Mouse (Mus musculus): Measurements from ENCODE around the gene A430078G23Rik. TPM values are rescaled to one million over a fixed set of nuclear protein-coding genes. Genes with fewer than 3 reads are reported as not detected.

A430078G23Rik gene
- polyA plus RNA-seq, 1 experiment from 2014 or later: 0.28 TPM

- Histone ChIP-seq H3K4me3 (ENCODE audit: low read depth, low read length) (no peak overlapping the region), H3K4me2 (ENCODE audit: low read length) (no peak overlapping the region), H3K36me3 (ENCODE audit: control insufficient read depth, insufficient read depth, low read length) (no peaks in the 10 kb centered on the region), H3K4me1 (ENCODE audit: control insufficient read depth, insufficient read depth, low read length) (peaks cover 23% of the 10 kb centered on the region), H3K9me3 (replicated peaks; ENCODE audit: control insufficient read depth, low read length) (no peaks in the 10 kb centered on the region), H3K9ac (ENCODE audit: low read length) (no peak overlapping the region), H3K27ac (ENCODE audit: low read depth, low read length) (no peak overlapping the region), H3K27me3 (replicated peaks; ENCODE audit: control insufficient read depth, insufficient read depth, low read length) (no peaks in the 10 kb centered on the region)
- ATAC-seq: 0 out of 2 replicates have a peak, but pooled peaks have one; percentile 19
- WGBS: 47% methylated on average over 6 of the region's 6 CpGs
- DNase-seq (ENCODE audit: low spot score): no peak
Observed at GRCm38 (mm10) chr8:3414639-3415190, 61.5 kb downstream of the A430078G23Rik start.

GRCm38 (mm10) chr8:3415259-3415658, 62.0 kb downstream of the A430078G23Rik start:
- H3K36me3 ChIP-seq (ENCODE audit: control insufficient read depth, insufficient read depth, low read length): no peaks in the 10 kb centered on the region
- WGBS: 59% methylated on average over 4 of the region's 4 CpGs
- H3K27me3 ChIP-seq (replicated peaks; ENCODE audit: control insufficient read depth, insufficient read depth, low read length): no peaks in the 10 kb centered on the region
- H3K9me3 ChIP-seq (replicated peaks; ENCODE audit: control insufficient read depth, low read length): no peaks in the 10 kb centered on the region
- DNase-seq (ENCODE audit: low spot score) (no peak), ATAC-seq (no peak)
- peaks cover 23% of the 10 kb centered on the region for H3K4me1 ChIP-seq (ENCODE audit: control insufficient read depth, insufficient read depth, low read length)
- no peak overlapping the region for H3K4me3 ChIP-seq (ENCODE audit: low read depth, low read length)
- no peak overlapping the region for H3K4me2 ChIP-seq (ENCODE audit: low read length)
- H3K9ac ChIP-seq (ENCODE audit: low read length): no peak overlapping the region
- no peak overlapping the region for H3K27ac ChIP-seq (ENCODE audit: low read depth, low read length)

- Histone ChIP-seq H3K9ac (ENCODE audit: low read length) (no peak overlapping the region), H3K4me2 (ENCODE audit: low read length) (no peak overlapping the region), H3K4me3 (ENCODE audit: low read depth, low read length) (no peak overlapping the region), H3K27me3 (replicated peaks; ENCODE audit: control insufficient read depth, insufficient read depth, low read length) (no peaks in the 10 kb centered on the region), H3K36me3 (ENCODE audit: control insufficient read depth, insufficient read depth, low read length) (no peaks in the 10 kb centered on the region), H3K4me1 (ENCODE audit: control insufficient read depth, insufficient read depth, low read length) (peaks cover 23% of the 10 kb centered on the region), H3K27ac (ENCODE audit: low read depth, low read length) (no peak overlapping the region), H3K9me3 (replicated peaks; ENCODE audit: control insufficient read depth, low read length) (no peaks in the 10 kb centered on the region)
- WGBS: 91% methylated on average over 6 of the region's 6 CpGs
- no peak for ATAC-seq
- DNase-seq (ENCODE audit: low spot score): no peak
Observed at GRCm38 (mm10) chr8:3415661-3416060, 62.4 kb downstream of the A430078G23Rik start.

- 36% methylated on average over 4 of the region's 4 CpGs for WGBS
- H3K4me2 ChIP-seq (ENCODE audit: low read length): no peak overlapping the region
Observed at GRCm38 (mm10) chr8:3416846-3417245, 63.6 kb downstream of the A430078G23Rik start.

GRCm38 (mm10) chr8:3417455-3417854, 64.2 kb downstream of the A430078G23Rik start:
- Histone ChIP-seq H3K4me1 (ENCODE audit: control insufficient read depth, insufficient read depth, low read length) (peaks cover 23% of the 10 kb centered on the region), H3K27me3 (replicated peaks; ENCODE audit: control insufficient read depth, insufficient read depth, low read length) (no peaks in the 10 kb centered on the region), H3K36me3 (ENCODE audit: control insufficient read depth, insufficient read depth, low read length) (no peaks in the 10 kb centered on the region), H3K4me2 (ENCODE audit: low read length) (no peak overlapping the region), H3K9ac (ENCODE audit: low read length) (no peak overlapping the region), H3K27ac (ENCODE audit: low read depth, low read length) (no peak overlapping the region), H3K4me3 (ENCODE audit: low read depth, low read length) (no peak overlapping the region), H3K9me3 (replicated peaks; ENCODE audit: control insufficient read depth, low read length) (no peaks in the 10 kb centered on the region)
- WGBS: 5% methylated on average over 8 of the region's 8 CpGs
- ATAC-seq: peak; percentile 60
- DNase-seq (ENCODE audit: low spot score): peak; percentile 54

More at GRCm38 (mm10) chr8:3416846-3417245, 63.6 kb downstream of the A430078G23Rik start:
- H3K36me3 ChIP-seq (ENCODE audit: control insufficient read depth, insufficient read depth, low read length): no peaks in the 10 kb centered on the region
- no peak for DNase-seq (ENCODE audit: low spot score)
- H3K27me3 ChIP-seq (replicated peaks; ENCODE audit: control insufficient read depth, insufficient read depth, low read length): no peaks in the 10 kb centered on the region
- peaks cover 23% of the 10 kb centered on the region for H3K4me1 ChIP-seq (ENCODE audit: control insufficient read depth, insufficient read depth, low read length)
- no peak for ATAC-seq
- H3K27ac ChIP-seq (ENCODE audit: low read depth, low read length): no peak overlapping the region
- no peaks in the 10 kb centered on the region for H3K9me3 ChIP-seq (replicated peaks; ENCODE audit: control insufficient read depth, low read length)
- no peak overlapping the region for H3K9ac ChIP-seq (ENCODE audit: low read length)
- H3K4me3 ChIP-seq (ENCODE audit: low read depth, low read length): no peak overlapping the region

GRCm38 (mm10) chr8:3418101-3418500, 64.9 kb downstream of the A430078G23Rik start:
- H3K4me1 ChIP-seq (ENCODE audit: control insufficient read depth, insufficient read depth, low read length): peaks cover 23% of the 10 kb centered on the region
- H3K4me2 ChIP-seq (ENCODE audit: low read length): no peak overlapping the region
- ATAC-seq (no peak), DNase-seq (ENCODE audit: low spot score) (no peak)
- no peaks in the 10 kb centered on the region for H3K27me3 ChIP-seq (replicated peaks; ENCODE audit: control insufficient read depth, insufficient read depth, low read length)
- no peak overlapping the region for H3K9ac ChIP-seq (ENCODE audit: low read length)
- H3K36me3 ChIP-seq (ENCODE audit: control insufficient read depth, insufficient read depth, low read length): no peaks in the 10 kb centered on the region
- H3K4me3 ChIP-seq (ENCODE audit: low read depth, low read length): no peak overlapping the region
- H3K27ac ChIP-seq (ENCODE audit: low read depth, low read length): no peak overlapping the region
- H3K9me3 ChIP-seq (replicated peaks; ENCODE audit: control insufficient read depth, low read length): no peaks in the 10 kb centered on the region
- WGBS: 83% methylated on average over 1 of the region's 1 CpGs

- Histone ChIP-seq H3K4me3 (ENCODE audit: low read depth, low read length) (no peak overlapping the region), H3K4me2 (ENCODE audit: low read length) (no peak overlapping the region), H3K36me3 (ENCODE audit: control insufficient read depth, insufficient read depth, low read length) (no peaks in the 10 kb centered on the region), H3K4me1 (ENCODE audit: control insufficient read depth, insufficient read depth, low read length) (peaks cover 15% of the 10 kb centered on the region), H3K27ac (ENCODE audit: low read depth, low read length) (no peak overlapping the region), H3K9me3 (replicated peaks; ENCODE audit: control insufficient read depth, low read length) (no peaks in the 10 kb centered on the region), H3K27me3 (replicated peaks; ENCODE audit: control insufficient read depth, insufficient read depth, low read length) (no peaks in the 10 kb centered on the region), H3K9ac (ENCODE audit: low read length) (no peak overlapping the region)
- WGBS: 88% methylated on average over 10 of the region's 10 CpGs
- ATAC-seq (no peak), DNase-seq (ENCODE audit: low spot score) (no peak)
Observed at GRCm38 (mm10) chr8:3420105-3420706, 67.0 kb downstream of the A430078G23Rik start.

GRCm38 (mm10) chr8:3421507-3421906, 68.3 kb downstream of the A430078G23Rik start:
- H3K4me1 ChIP-seq (ENCODE audit: control insufficient read depth, insufficient read depth, low read length): peaks cover 14% of the 10 kb centered on the region
- H3K4me3 ChIP-seq (ENCODE audit: low read depth, low read length): no peak overlapping the region
- no peaks in the 10 kb centered on the region for H3K36me3 ChIP-seq (ENCODE audit: control insufficient read depth, insufficient read depth, low read length)
- H3K4me2 ChIP-seq (ENCODE audit: low read length): no peak overlapping the region
- ATAC-seq (no peak), DNase-seq (ENCODE audit: low spot score) (no peak)
- H3K9ac ChIP-seq (ENCODE audit: low read length): no peak overlapping the region
- WGBS: 94% methylated on average over 5 of the region's 5 CpGs
- H3K9me3 ChIP-seq (replicated peaks; ENCODE audit: control insufficient read depth, low read length): no peaks in the 10 kb centered on the region
- H3K27ac ChIP-seq (ENCODE audit: low read depth, low read length): no peak overlapping the region
- H3K27me3 ChIP-seq (replicated peaks; ENCODE audit: control insufficient read depth, insufficient read depth, low read length): no peaks in the 10 kb centered on the region

- no peak overlapping the region for H3K4me3 ChIP-seq (ENCODE audit: low read depth, low read length)
- no peak overlapping the region for H3K9ac ChIP-seq (ENCODE audit: low read length)
- H3K36me3 ChIP-seq (ENCODE audit: control insufficient read depth, insufficient read depth, low read length): peaks cover 23% of the 10 kb centered on the region
- no peak for ATAC-seq
- H3K27me3 ChIP-seq (replicated peaks; ENCODE audit: control insufficient read depth, insufficient read depth, low read length): no peaks in the 10 kb centered on the region
- H3K4me1 ChIP-seq (ENCODE audit: control insufficient read depth, insufficient read depth, low read length): no peaks in the 10 kb centered on the region
- H3K27ac ChIP-seq (ENCODE audit: low read depth, low read length): no peak overlapping the region
- H3K9me3 ChIP-seq (replicated peaks; ENCODE audit: control insufficient read depth, low read length): no peaks in the 10 kb centered on the region
- H3K4me2 ChIP-seq (ENCODE audit: low read length): no peak overlapping the region
- 89% methylated on average over 5 of the region's 5 CpGs for WGBS
- no peak for DNase-seq (ENCODE audit: low spot score)
Observed at GRCm38 (mm10) chr8:3425217-3425616, 72.0 kb downstream of the A430078G23Rik start.
